Mouse (Mus musculus): ENCODE measurements around the gene Psmb4.
"Not testable (repeated sequence)": the region's sequence is repeated elsewhere in the genome, so short reads cannot be mapped to it uniquely, and the experiment has no call there.

Gene Psmb4

GRCm38 (mm10) chr3:94904759-94905158 is 18.0 kb upstream of the Psmb4 start:
- not testable (repeated sequence) for DNase-seq

GRCm38 (mm10) chr3:94902747-94903146 is 16.0 kb upstream of the Psmb4 start:
- peak; percentile 78 for DNase-seq

GRCm38 (mm10) chr3:94894076-94894475 is 7.3 kb upstream of the Psmb4 start:
- DNase-seq, result no peak

- peak; percentile 47 for DNase-seq
Measured at GRCm38 (mm10) chr3:94888595-94888994, 1.8 kb upstream of the Psmb4 start.

- no peak for DNase-seq
Measured at GRCm38 (mm10) chr3:94882579-94882978, 4.2 kb downstream of the Psmb4 start.

GRCm38 (mm10) chr3:94881840-94882239 is 4.9 kb downstream of the Psmb4 start:
- DNase-seq, result no peak

- no peak for DNase-seq
Measured at GRCm38 (mm10) chr3:94878618-94879017, 8.1 kb downstream of the Psmb4 start.

GRCm38 (mm10) chr3:94869011-94869410 is 17.8 kb downstream of the Psmb4 start:
- no peak for DNase-seq

GRCm38 (mm10) chr3:94859471-94859870 is 27.3 kb downstream of the Psmb4 start:
- DNase-seq, result no peak

GRCm38 (mm10) chr3:94852215-94852614 is 34.5 kb downstream of the Psmb4 start:
- DNase-seq, result no peak

GRCm38 (mm10) chr3:94851731-94852130 is 35.0 kb downstream of the Psmb4 start:
- DNase-seq, result no peak

- peak; percentile 73 for DNase-seq
Measured at GRCm38 (mm10) chr3:94849338-94849737, 37.4 kb downstream of the Psmb4 start.

- no peak for DNase-seq
Measured at GRCm38 (mm10) chr3:94847382-94847781, 39.4 kb downstream of the Psmb4 start.

GRCm38 (mm10) chr3:94839101-94839500 is 47.7 kb downstream of the Psmb4 start:
- no peak for DNase-seq

GRCm38 (mm10) chr3:94838631-94839030 is 48.1 kb downstream of the Psmb4 start:
- DNase-seq, result peak; percentile 10

- DNase-seq, result peak; percentile 87
Measured at GRCm38 (mm10) chr3:94837959-94838496, 48.7 kb downstream of the Psmb4 start.

- peak; percentile 98 for DNase-seq
Measured at GRCm38 (mm10) chr3:94837183-94837890, 49.4 kb downstream of the Psmb4 start, which contains the start of gene Pogz. Pogz (plus strand) TSS chr3:94837567.

GRCm38 (mm10) chr3:94835396-94835795 is 51.4 kb downstream of the Psmb4 start:
- DNase-seq, result no peak
